Mouse (Mus musculus) midbrain, embryonic 14.5 days (tissue): ENCODE measurements at regions not wholly inside any gene's neighbourhood (a gene's known extent, or its start where the extent isn't known, plus 50 kb on each side); places are given as distances from the start of the nearest gene placed in this dataset.
"Not testable (repeated sequence)": the region's sequence is repeated elsewhere in the genome, so short reads cannot be mapped to it uniquely, and the experiment has no call there.

ENCODE experiments used
- ATAC-seq: fragments of 200-750 bp; cut with Nextera tagmentation; 2 replicates; pipeline ENCODE4 v1.8.0; 2017; ENCODE audit warnings: moderate number of reproducible peaks, moderate library complexity; ENCODE audit not compliant: low FRiP score, low TSS enrichment
- DNase-seq: peaks from one replicate; pipeline ENCODE4 v3.0.0-alpha.2; 2015
- H3K27ac ChIP-seq: fragments of 300-500 bp; sonication (generic); replicated peaks from 2 replicates; pipeline ENCODE4 v1.5.1; 2014; ENCODE audit warnings: mild to moderate bottlenecking, low read depth, low read length, moderate library complexity
- H3K27me3 ChIP-seq: fragments of 300-500 bp; sonication (generic); 2 replicates; pipeline ENCODE4 v1.6.1; 2014; ENCODE audit warnings: low read length, control low read depth, mixed read lengths; ENCODE audit not compliant: control insufficient read depth, insufficient read depth
- H3K36me3 ChIP-seq: fragments of 300-500 bp; sonication (generic); 2 replicates; pipeline ENCODE4 v1.6.1; 2014; ENCODE audit warnings: low read length, control low read depth; ENCODE audit not compliant: control insufficient read depth, insufficient read depth
- H3K4me1 ChIP-seq: fragments of 300-500 bp; sonication (generic); 2 replicates; pipeline ENCODE4 v1.6.1; 2014; ENCODE audit warnings: mild to moderate bottlenecking, antibody characterized with exemption, low read length, control low read depth; ENCODE audit not compliant: control insufficient read depth, insufficient read depth
- H3K4me2 ChIP-seq: fragments of 300-500 bp; sonication (generic); 2 replicates; pipeline ENCODE4 v1.6.1; 2014; ENCODE audit warnings: mild to moderate bottlenecking, low read length, moderate library complexity
- H3K4me3 ChIP-seq: fragments of 300-500 bp; sonication (generic); replicated peaks from 2 replicates; pipeline ENCODE4 v1.5.1; 2014; ENCODE audit warnings: low read depth, low read length
- H3K9ac ChIP-seq: fragments of 300-500 bp; sonication (generic); replicated peaks from 2 replicates; pipeline ENCODE4 v1.6.1; 2014; ENCODE audit warnings: mild to moderate bottlenecking, low read length, moderate library complexity
- H3K9me3 ChIP-seq: fragments of 300-500 bp; sonication (generic); 2 replicates; pipeline ENCODE4 v1.6.1; 2016; ENCODE audit warnings: low read length, control low read depth, mixed read lengths; ENCODE audit not compliant: control insufficient read depth
- WGBS: fragments of 180-500 bp; shearing (Covaris S2); extraction: QIAGEN DNeasy Blood & Tissue Kit; methylation state at CpG from one replicate; pipeline ENCODE4 v1.1.7; 2014; 5-methylcytosine and 5-hydroxymethylcytosine counted together

GRCm38 (mm10) chr2:128288138-128288551 is 162.3 kb downstream of the Bcl2l11 start:
- ATAC-seq (no peak; the same call in 1 of the 2 replicates), DNase-seq (peak; percentile 66)
- WGBS = 16% methylated on average over 12 of the region's 12 CpGs

GRCm38 (mm10) chr2:128290609-128291008 is 164.8 kb downstream of the Bcl2l11 start:
- 95% methylated on average over 3 of the region's 3 CpGs for WGBS
- no peak overlapping the region for H3K9ac ChIP-seq
- H3K27ac ChIP-seq = no peak overlapping the region
- H3K27me3 ChIP-seq = peaks cover 7% of the 10 kb centered on the region; the same call in 1 of the 2 replicates
- no peak overlapping the region for H3K4me3 ChIP-seq
- ATAC-seq (no peak), DNase-seq (no peak)
- peaks cover 19% of the 10 kb centered on the region for H3K4me1 ChIP-seq
- H3K4me2 ChIP-seq = no peak overlapping the region
- H3K36me3 ChIP-seq = no peaks in the 10 kb centered on the region
- peaks cover 9% of the 10 kb centered on the region; the same call in 1 of the 2 replicates for H3K9me3 ChIP-seq

More at GRCm38 (mm10) chr2:128288138-128288551, 162.3 kb downstream of the Bcl2l11 start:
- 0 out of 2 replicates have a peak overlapping the region, but pooled peaks have one; percentile 3 for H3K9ac ChIP-seq
- H3K27ac ChIP-seq = peak overlapping the region; percentile 49; the same call in 1 of the 2 replicates
- peaks cover 19% of the 10 kb centered on the region for H3K4me1 ChIP-seq
- H3K27me3 ChIP-seq = peaks cover 7% of the 10 kb centered on the region; the same call in 1 of the 2 replicates
- no peak overlapping the region for H3K4me2 ChIP-seq
- H3K4me3 ChIP-seq = no peak overlapping the region
- peaks cover 9% of the 10 kb centered on the region; the same call in 1 of the 2 replicates for H3K9me3 ChIP-seq
- H3K36me3 ChIP-seq = no peaks in the 10 kb centered on the region

GRCm38 (mm10) chr2:128294610-128295009 is 168.8 kb downstream of the Bcl2l11 start:
- no peak overlapping the region for H3K4me3 ChIP-seq
- H3K9ac ChIP-seq = no peak overlapping the region
- H3K36me3 ChIP-seq = no peaks in the 10 kb centered on the region
- ATAC-seq = no peak
- no peak overlapping the region for H3K27ac ChIP-seq
- no peak overlapping the region for H3K4me2 ChIP-seq
- H3K9me3 ChIP-seq = peaks cover 9% of the 10 kb centered on the region; the same call in 1 of the 2 replicates
- no peak for DNase-seq
- WGBS = 75% methylated on average over 3 of the region's 3 CpGs
- no peaks in the 10 kb centered on the region for H3K27me3 ChIP-seq
- no peaks in the 10 kb centered on the region for H3K4me1 ChIP-seq

- Histone ChIP-seq H3K4me2 (no peak overlapping the region), H3K4me1 (no peaks in the 10 kb centered on the region), H3K4me3 (no peak overlapping the region), H3K27me3 (no peaks in the 10 kb centered on the region), H3K36me3 (no peaks in the 10 kb centered on the region), H3K9ac (no peak overlapping the region), H3K9me3 (peaks cover 9% of the 10 kb centered on the region; the same call in 1 of the 2 replicates), H3K27ac (no peak overlapping the region)
- ATAC-seq (no peak), DNase-seq (no peak)
- 77% methylated on average over 11 of the region's 11 CpGs for WGBS
Measured at GRCm38 (mm10) chr2:128295018-128295424, 169.2 kb downstream of the Bcl2l11 start.

GRCm38 (mm10) chr2:128295726-128296234 is 169.9 kb downstream of the Bcl2l11 start:
- Histone ChIP-seq H3K27ac (no peak overlapping the region), H3K36me3 (no peaks in the 10 kb centered on the region), H3K4me1 (no peaks in the 10 kb centered on the region), H3K27me3 (no peaks in the 10 kb centered on the region), H3K4me2 (no peak overlapping the region), H3K9ac (no peak overlapping the region), H3K4me3 (no peak overlapping the region), H3K9me3 (peaks cover 9% of the 10 kb centered on the region; the same call in 1 of the 2 replicates)
- ATAC-seq (no peak), DNase-seq (no peak)
- 78% methylated on average over 3 of the region's 3 CpGs for WGBS

- H3K27ac ChIP-seq, H3K36me3 ChIP-seq, ATAC-seq, H3K4me3 ChIP-seq, H3K4me2 ChIP-seq, H3K27me3 ChIP-seq, H3K9me3 ChIP-seq, H3K9ac ChIP-seq, DNase-seq, H3K4me1 ChIP-seq: not testable (repeated sequence)
- 89% methylated on average over 5 of the region's 5 CpGs for WGBS
Measured at GRCm38 (mm10) chr2:128296423-128296822, 170.6 kb downstream of the Bcl2l11 start.

GRCm38 (mm10) chr2:128296897-128297296 is 171.1 kb downstream of the Bcl2l11 start:
- Histone ChIP-seq H3K9me3 (peaks cover 4% of the 10 kb centered on the region; the same call in 1 of the 2 replicates), H3K4me2 (no peak overlapping the region), H3K27me3 (no peaks in the 10 kb centered on the region), H3K36me3 (no peaks in the 10 kb centered on the region), H3K9ac (no peak overlapping the region), H3K4me3 (no peak overlapping the region), H3K27ac (no peak overlapping the region), H3K4me1 (no peaks in the 10 kb centered on the region)
- ATAC-seq = no peak
- 83% methylated on average over 5 of the region's 5 CpGs for WGBS
- DNase-seq = no peak

GRCm38 (mm10) chr2:128297821-128298220 is 172.0 kb downstream of the Bcl2l11 start:
- Histone ChIP-seq H3K4me2 (no peak overlapping the region), H3K9me3 (no peaks in the 10 kb centered on the region), H3K4me3 (no peak overlapping the region), H3K4me1 (no peaks in the 10 kb centered on the region), H3K36me3 (no peaks in the 10 kb centered on the region), H3K27me3 (no peaks in the 10 kb centered on the region), H3K27ac (no peak overlapping the region), H3K9ac (no peak overlapping the region)
- DNase-seq = no peak
- WGBS = 76% methylated on average over 5 of the region's 5 CpGs
- ATAC-seq = no peak

- no peak overlapping the region for H3K4me2 ChIP-seq
- DNase-seq (no peak), ATAC-seq (no peak)
- no peak overlapping the region for H3K27ac ChIP-seq
- H3K27me3 ChIP-seq = no peaks in the 10 kb centered on the region
- H3K4me3 ChIP-seq = no peak overlapping the region
- H3K36me3 ChIP-seq = no peaks in the 10 kb centered on the region
- H3K4me1 ChIP-seq = peaks cover 1% of the 10 kb centered on the region
- H3K9me3 ChIP-seq = no peaks in the 10 kb centered on the region
- WGBS = 87% methylated on average over 8 of the region's 8 CpGs
- H3K9ac ChIP-seq = no peak overlapping the region
Measured at GRCm38 (mm10) chr2:128298996-128299395, 173.2 kb downstream of the Bcl2l11 start.
